Mouse (Mus musculus) megakaryocyte, embryonic 14.5 days (primary cell): Measurements from ENCODE around the gene Rbm28.

Experiments
- FLI1 ChIP-seq: IDR thresholded peaks from 2 replicates; pipeline ENCODE4 v1.6.1; 2012; ENCODE audit warnings: low read length, inconsistent platforms, mixed read lengths
- GATA1 ChIP-seq: IDR thresholded peaks from 3 replicates; pipeline ENCODE4 v1.6.1; 2012; ENCODE audit warnings: mixed read lengths, low read length, inconsistent platforms, borderline replicate concordance

- TF ChIP-seq GATA1 (no peak), FLI1 (no peak)
Measured at GRCm38 (mm10) chr6:29193961-29194750, 29.4 kb upstream of the Rbm28 start.
